Mouse (Mus musculus) gastrocnemius, adult 2 months (tissue): ENCODE measurements around the gene Axin1. TPM values are rescaled to one million over a fixed set of nuclear protein-coding genes. Genes with fewer than 3 reads are reported as not detected.

Source experiments
- DNase-seq: peaks from one replicate; pipeline ENCODE4 v3.0.0; 2022
- H3K27ac ChIP-seq: fragments of 200-600 bp; 2 replicates; pipeline ENCODE4 v1.8.1; 2022; ENCODE audit warnings: mild to moderate bottlenecking
- H3K4me3 ChIP-seq: fragments of 200-600 bp; 2 replicates; pipeline ENCODE4 v1.8.1; 2022; ENCODE audit warnings: mild to moderate bottlenecking, moderate library complexity
- CTCF ChIP-seq: fragments of 200-600 bp; IDR thresholded peaks from 2 replicates; pipeline ENCODE4 v1.8.1; 2022; ENCODE audit warnings: antibody characterized with exemption, mild to moderate bottlenecking, moderate library complexity
- intact Hi-C: fragments of 180-260 bp; cut with DNase I; formaldehyde crosslinking; loops from one replicate; pipeline ENCODE4 v1.15.1; 2025
- total RNA-seq, 2 experiments: library from RNA; stranded (reverse); gene quantifications; 2 replicates each; pipeline ENCODE4 v1.2.3; 2021

Gene Axin1
- total RNA-seq, 2 experiments from 2014 or later = 15.9 TPM

DNA sequence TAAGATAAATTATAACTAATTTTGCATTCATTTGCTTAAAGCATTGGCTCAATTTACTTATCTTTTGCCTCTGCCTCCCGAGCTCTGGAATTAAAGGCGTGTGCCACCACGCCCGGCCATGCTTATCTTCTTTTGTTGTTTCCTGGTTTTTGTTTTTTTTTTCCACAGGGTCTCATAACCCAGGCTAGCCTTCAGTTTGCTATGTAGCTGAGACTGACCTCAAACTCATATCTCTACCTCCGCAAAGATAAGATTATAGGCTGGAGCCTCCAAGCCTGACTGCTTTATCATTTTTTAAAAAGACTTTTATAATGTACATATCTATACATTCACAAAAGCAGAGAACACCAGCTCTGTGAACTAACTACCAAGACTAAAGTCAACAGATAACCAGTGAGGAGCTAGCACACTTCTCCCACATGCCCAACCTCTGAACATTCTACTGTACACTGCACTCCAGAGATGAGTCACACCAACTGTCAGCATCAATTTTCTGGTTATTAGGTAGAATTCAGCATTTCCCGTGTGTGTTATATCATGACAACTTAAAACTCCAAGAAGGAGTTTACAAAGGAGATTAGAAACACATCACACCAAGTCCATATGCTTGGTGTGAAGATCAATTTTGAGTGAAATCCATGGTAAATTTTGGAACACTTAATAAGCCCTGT, 101.8 kb downstream of the Axin1 start:
- intact Hi-C loops = loop anchor here (5.0 kb wide), 1 partner anchor 103 kb away; the partner anchor contains the start of gene Axin1
- TF ChIP-seq CTCF = no peak

DNA sequence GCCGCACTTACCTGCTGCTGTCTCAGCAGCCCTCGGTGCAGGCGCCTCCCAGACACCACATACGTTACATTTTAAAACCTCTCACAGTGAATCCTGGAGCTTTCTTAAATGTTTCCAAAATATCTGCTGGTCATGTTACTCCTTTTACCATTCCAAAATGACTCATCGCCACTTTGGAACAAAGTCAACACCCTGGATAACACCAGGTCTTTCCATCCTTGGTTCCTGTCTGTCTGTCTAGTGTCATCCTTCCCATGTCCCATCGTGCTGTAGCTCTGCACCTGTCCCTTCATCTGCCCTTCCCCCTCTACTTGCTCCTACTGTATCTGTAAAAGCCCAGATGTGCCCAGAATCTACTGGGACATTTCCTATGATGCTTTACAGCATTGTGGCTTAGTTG, 102.5 kb downstream of the Axin1 start:
- TF ChIP-seq CTCF = no peak
- Histone ChIP-seq H3K27ac (peak overlapping the region; percentile 46; the same call in 1 of the 2 replicates), H3K4me3 (no peak overlapping the region)
- intact Hi-C loops = loop anchor here (5.0 kb wide), 1 partner anchor 104 kb away; the partner anchor contains the start of gene Axin1
- DNase-seq = no peak

More for the DNA sequence above, 101.8 kb downstream of the Axin1 start:
- Histone ChIP-seq H3K27ac (peak overlapping the region; percentile 31; the same call in 1 of the 2 replicates), H3K4me3 (no peak overlapping the region)
- no peak for DNase-seq

DNA sequence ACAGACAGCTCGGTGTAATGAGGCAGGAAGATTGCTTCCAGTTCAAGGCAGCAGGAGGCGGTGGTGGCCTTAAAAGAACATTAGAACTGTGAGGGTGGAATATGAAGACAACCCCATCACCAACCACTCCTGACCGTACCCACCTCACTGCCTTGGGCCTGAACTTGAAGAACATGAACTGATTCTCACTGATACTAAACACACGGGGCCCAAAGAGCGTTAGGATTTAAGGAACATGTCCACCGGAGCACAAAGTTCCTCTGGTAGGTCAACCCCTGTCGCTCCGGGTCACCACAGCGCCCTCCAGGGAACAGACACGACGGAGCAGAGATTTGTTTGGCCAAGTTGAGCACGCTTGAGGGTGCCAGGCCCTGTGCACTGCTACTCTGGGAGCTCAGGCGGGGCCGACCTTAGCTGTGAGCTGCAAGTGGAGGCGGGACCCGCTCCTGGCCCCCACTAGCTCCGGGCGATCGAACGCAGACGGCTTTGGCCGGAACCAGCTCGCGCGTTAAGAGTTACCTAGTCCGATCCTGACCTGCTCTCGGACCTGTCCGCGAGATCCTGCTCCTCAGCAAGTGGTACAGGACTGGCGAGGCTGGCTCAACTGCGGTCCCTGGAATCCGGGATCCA, 105.1 kb downstream of the Axin1 start:
- H3K27ac ChIP-seq = peak overlapping the region; percentile 96
- intact Hi-C loops = loop anchor here (1.0 to 5.0 kb wide), 2 partner anchors 9 to 106 kb away; partner anchors contain the start of genes Axin1 and Luc7l
- DNase-seq = peak; percentile 86
- peak; percentile 41 for TF ChIP-seq CTCF
- peak overlapping the region; percentile 92 for H3K4me3 ChIP-seq

DNA sequence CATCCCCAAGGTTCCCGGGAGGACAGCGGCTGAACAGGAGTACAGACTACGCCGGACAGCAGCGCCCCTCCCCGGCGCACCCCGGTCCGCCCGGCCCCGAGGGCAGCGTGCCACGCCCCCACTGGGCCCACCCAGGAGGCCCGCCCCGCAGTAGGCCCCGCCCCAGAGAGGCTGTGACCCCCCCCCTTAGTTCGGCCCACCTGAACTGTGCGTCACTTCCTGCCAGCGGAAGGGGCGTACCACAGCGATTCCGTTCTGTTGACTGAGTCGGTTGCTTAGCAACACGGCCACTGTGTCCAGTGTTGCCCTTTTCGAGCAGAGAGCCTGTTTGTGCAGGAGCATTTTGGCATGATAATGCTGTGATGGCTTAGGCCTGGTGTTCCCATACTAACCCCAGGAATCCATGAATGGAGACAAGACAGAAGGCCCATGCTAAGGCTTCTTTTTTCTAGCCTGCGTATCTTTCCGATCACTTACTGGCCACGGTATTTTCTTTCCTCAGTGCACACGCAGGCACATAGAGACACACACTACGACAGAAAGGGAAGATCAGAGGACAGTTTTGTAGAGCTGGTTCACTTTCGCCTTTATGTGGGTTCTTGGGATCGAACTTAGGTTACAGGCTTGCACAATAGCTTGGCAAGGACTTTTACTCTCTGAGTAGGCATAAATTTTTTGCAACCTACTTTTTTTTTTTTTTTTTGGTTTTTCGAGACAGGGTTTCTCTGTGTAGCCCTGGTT, 105.8 kb downstream of the Axin1 start, which contains the start of gene Fam234a:
Gene Fam234a, minus strand, starts transcription at position 142 of the 741 bp plus-strand sequence.
- peak; percentile 98 for DNase-seq
- intact Hi-C loops = loop anchor here (1.0 to 5.0 kb wide), 2 partner anchors 8 to 107 kb away; partner anchors contain the start of genes Axin1 and Luc7l
- TF ChIP-seq CTCF = peak; percentile 32; the same call in 1 of the 2 replicates
- H3K4me3 ChIP-seq = peak within 1 kb of the TSS; percentile 92
- H3K27ac ChIP-seq = peak within 1 kb of the TSS; percentile 96

Other genes starting within 250 kb of the Axin1 start
- 1 to 10 TPM; 8.1 to 9.5 TPM for gene Rab40c, start 219.0 kb upstream of the Axin1 start, total RNA-seq
- 10 to 100 TPM; 21.0 to 28.6 TPM for gene Pigq, start 193.8 kb upstream of the Axin1 start, total RNA-seq
- gene Nhlrc4, start 193.7 kb upstream of the Axin1 start, total RNA-seq = not detected
- gene A930017K11Rik, start 186.1 kb upstream of the Axin1 start, total RNA-seq = not detected
- 1 to 10 TPM; 6.0 to 9.4 TPM for gene Capn15, start 152.9 kb upstream of the Axin1 start, total RNA-seq
- gene Rab11fip3, start 69.1 kb upstream of the Axin1 start, total RNA-seq = 10 to 100 TPM; 76.3 to 92.0 TPM
- gene Decr2, start 48.4 kb upstream of the Axin1 start, total RNA-seq = 1 to 10 TPM; 2.1 to 3.0 TPM
- gene Nme4, start 43.1 kb upstream of the Axin1 start, total RNA-seq = 1 to 10 TPM; 1.6 to 2.5 TPM
- gene Tmem8, start 25.4 kb upstream of the Axin1 start, total RNA-seq = under 1 TPM; 0.67 to 0.92 TPM
- gene Mrpl28, start 15.2 kb upstream of the Axin1 start, total RNA-seq = 10 to 100 TPM; 54.1 to 73.2 TPM
- not detected for gene Pdia2, start 60.4 kb downstream of the Axin1 start, total RNA-seq
- gene Rgs11, start 64.3 kb downstream of the Axin1 start, total RNA-seq = under 1 TPM; 0.33 to 0.54 TPM
- gene Arhgdig, start 69.1 kb downstream of the Axin1 start, total RNA-seq = under 1 TPM; 0.53 to 0.64 TPM
- 10 to 100 TPM; 65.6 to 86.0 TPM for gene Fam234a, start 105.6 kb downstream of the Axin1 start, total RNA-seq
- gene Luc7l, start 114.2 kb downstream of the Axin1 start, total RNA-seq = 10 to 100 TPM; 12.6 to 14.5 TPM